Mouse (Mus musculus): ENCODE measurements around the gene Mrps10.

DNA sequence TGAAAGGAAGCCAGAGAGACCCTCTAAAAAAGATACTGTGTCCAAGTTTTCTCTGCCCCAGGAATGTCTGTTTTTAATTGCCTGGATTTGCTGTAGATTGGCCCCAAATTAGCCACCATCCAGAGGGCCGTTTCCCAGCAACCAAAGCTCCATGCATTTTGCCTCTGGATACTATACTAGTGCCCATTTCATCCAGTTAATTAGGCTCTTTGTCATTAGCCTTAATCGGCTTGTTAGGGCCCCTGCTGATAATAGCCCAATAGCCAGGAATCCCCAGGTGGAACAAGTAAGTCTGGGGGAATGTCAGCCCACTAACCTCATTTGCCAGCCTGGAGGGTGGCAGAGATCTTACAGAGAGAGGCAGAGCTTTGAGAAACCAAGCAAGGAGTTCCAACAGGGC, 35.3 kb upstream of the Mrps10 start:
- no peak for TF ChIP-seq USF1 (IDR thresholded peaks at IDR 0.05; ENCODE audit: low read depth)
- TF ChIP-seq E2F4 (IDR thresholded peaks at IDR 0.05; ENCODE audit: insufficient read depth) = no peak
- TF ChIP-seq TCF12 (IDR thresholded peaks at IDR 0.05; ENCODE audit: insufficient read depth, poor library complexity, severe bottlenecking) = no peak
- no peak for TF ChIP-seq POLR2A (IDR thresholded peaks at IDR 0.05; ENCODE audit: insufficient read length, low read depth)
- no peak for TF ChIP-seq POLR2AphosphoS2 (IDR thresholded peaks at IDR 0.05; ENCODE audit: insufficient read length, low read depth)
- TF ChIP-seq MYOD1 (IDR thresholded peaks at IDR 0.05; ENCODE audit: control insufficient read depth in 1 of 3, insufficient read length in 2 of 3, low read depth in 2 of 3) = no peak
- TF ChIP-seq CEBPB (IDR thresholded peaks at IDR 0.05; ENCODE audit: insufficient read depth, poor library complexity, severe bottlenecking) = no peak
- no peak for TF ChIP-seq MYOG (IDR thresholded peaks at IDR 0.05; ENCODE audit: control insufficient read depth in 1 of 3, insufficient read depth in 1 of 3, insufficient read length in 2 of 3, low read depth in 2 of 3)
